Mouse (Mus musculus): ENCODE measurements around the gene Ubb.

Gene Ubb

GRCm38 (mm10) chr11:62551226-62552119 lies 502 bp downstream of the Ubb start:
- in situ Hi-C loops (cut with MboI; ENCODE audit: low sequenced_read_pairs) = no loop called here

- in situ Hi-C loops (cut with MboI; ENCODE audit: low sequenced_read_pairs) = no loop called here
These were observed 2.2 kb downstream of the Ubb start for GRCm38 (mm10) chr11:62553186-62553585.

DNA sequence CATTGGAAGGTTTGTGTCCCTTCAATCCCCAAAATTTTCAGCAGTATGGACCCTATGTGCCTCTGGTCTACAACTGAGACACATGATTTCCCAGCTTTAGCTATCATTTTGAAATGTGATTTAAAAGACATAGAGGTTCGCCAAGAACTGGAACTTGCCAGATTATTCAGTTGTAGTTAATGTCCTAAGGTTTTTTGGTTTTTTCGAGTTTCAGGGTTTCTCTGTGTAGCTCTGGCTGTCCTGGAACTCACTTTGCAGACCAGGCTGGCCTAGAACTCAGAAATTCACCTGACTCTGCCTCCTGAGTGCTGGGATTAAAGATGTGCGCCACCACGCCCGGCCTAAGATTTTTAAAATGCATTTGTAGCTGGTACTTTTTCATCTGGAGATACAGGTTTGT lies 2.7 kb downstream of the Ubb start:
- in situ Hi-C loops (cut with MboI; ENCODE audit: low sequenced_read_pairs) = no loop called here

DNA sequence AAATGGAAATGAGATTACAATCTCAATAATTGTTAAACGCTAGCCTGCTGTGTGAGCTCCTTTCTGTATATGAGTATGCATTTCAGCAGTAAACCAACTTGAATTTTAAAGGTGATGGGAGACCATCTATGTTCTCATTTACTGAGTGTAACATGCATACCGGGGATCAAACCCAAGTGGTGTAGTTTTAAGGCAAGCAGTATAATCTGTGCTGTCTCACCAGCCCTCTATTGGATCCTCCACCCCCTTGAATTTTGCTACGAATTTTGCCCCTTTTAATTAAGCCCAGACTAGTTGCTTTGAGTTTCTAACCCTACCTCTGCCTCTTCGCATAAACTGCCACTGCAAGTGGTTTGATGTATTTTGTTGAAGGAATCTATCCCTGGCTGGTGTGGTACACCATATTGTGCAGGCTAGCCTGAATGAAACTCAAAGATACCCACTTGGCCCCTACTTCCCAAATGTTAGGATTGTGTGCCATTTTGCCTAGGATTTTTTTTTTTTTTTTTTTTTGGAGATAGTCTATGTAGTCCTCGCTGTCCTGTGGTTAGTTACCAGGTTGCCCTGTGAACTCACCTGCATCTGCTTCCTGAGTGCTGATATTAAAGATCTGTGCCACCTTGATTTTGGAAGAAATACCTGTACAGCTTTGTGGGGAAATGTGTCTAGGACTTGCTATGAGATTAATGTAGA lies 3.3 kb downstream of the Ubb start:
- in situ Hi-C loops (cut with MboI; ENCODE audit: low sequenced_read_pairs) = no loop called here

GRCm38 (mm10) chr11:62554934-62555517 lies 4.1 kb downstream of the Ubb start:
- in situ Hi-C loops (cut with MboI; ENCODE audit: low sequenced_read_pairs) = no loop called here

- in situ Hi-C loops (cut with MboI; ENCODE audit: low sequenced_read_pairs) = no loop called here
These were observed 5.0 kb downstream of the Ubb start for GRCm38 (mm10) chr11:62555896-62556412.

DNA sequence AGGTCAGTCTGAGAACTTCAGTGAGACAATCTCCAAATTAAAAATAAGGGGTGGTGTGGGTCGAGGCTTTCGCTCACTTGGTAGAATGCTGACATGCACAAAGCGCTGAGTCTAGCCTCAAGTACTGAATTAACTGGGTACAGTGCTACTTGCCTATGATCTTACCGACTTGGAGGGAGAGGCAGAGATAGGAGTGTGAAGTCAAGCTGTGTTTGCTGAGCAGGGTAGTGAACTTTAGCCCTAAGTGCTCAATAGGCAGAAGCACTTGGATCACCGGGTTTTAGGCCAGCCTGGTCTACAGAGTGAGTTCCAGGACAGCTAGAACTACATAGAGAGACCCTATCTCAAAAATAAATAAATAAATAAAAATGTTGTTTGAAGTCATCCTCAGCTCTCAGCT lies 6.2 kb downstream of the Ubb start:
- in situ Hi-C loops (cut with MboI; ENCODE audit: low sequenced_read_pairs) = no loop called here

- in situ Hi-C loops (cut with MboI; ENCODE audit: low sequenced_read_pairs) = no loop called here
These were observed 7.2 kb downstream of the Ubb start for GRCm38 (mm10) chr11:62558152-62558551.

DNA sequence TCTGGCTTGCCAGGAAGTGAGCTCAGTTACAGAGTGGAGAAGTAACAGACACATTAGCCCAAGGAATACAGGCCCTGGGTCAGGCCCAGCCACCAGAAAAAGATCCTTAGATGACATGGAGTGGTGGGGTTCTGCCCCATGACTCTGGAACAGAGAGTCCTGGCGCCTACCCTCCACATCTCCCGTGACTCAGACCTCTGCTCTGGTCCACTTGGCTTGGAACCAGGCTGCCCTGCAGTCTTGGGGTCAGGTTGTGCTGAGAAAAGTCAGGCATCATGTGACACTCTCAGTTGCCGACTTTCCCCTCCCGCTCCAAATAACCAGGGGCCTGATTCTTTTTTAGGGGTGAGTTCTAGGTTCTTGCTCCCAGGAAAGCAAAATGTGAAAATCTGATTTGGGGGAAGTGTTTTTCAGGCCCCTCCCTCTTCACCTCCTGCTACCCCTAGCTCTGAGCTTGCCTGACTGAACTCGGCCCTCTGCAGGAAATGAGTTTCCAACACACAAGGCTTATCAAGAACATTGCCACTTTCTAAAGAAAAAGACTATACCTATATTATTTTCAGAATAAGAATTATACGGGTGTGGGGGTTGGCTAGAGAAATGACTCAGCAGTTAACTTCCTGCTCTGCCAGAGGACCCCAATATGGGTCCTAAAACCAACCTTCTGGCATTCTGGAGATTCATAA lies 8.1 kb downstream of the Ubb start:
- in situ Hi-C loops (cut with MboI; ENCODE audit: low sequenced_read_pairs) = no loop called here

- in situ Hi-C loops (cut with MboI; ENCODE audit: low sequenced_read_pairs) = no loop called here
These were observed 9.6 kb downstream of the Ubb start for GRCm38 (mm10) chr11:62560463-62561016.

DNA sequence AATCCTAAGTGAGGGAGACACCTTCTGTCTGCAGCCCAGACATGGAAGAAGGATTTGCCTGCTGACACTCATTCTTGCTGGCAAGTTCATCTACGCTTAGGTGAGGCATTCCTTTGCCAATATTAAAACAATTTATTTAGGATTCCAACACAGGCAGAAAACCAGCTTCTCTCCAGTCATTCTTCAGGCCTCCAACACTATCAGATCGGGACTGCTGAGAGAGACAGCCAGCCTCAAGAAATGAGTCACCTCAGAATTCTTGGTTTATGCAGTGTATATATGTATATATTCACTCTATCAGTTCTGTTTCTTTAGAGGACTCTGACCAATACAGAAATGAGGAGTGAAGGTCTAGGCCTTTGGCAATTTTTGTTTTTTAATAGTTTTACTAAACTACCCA lies 12.6 kb downstream of the Ubb start:
- in situ Hi-C loops (cut with MboI; ENCODE audit: low sequenced_read_pairs) = no loop called here

- in situ Hi-C loops (cut with MboI; ENCODE audit: low sequenced_read_pairs) = no loop called here
These were observed 14.8 kb downstream of the Ubb start for GRCm38 (mm10) chr11:62565747-62566146.

DNA sequence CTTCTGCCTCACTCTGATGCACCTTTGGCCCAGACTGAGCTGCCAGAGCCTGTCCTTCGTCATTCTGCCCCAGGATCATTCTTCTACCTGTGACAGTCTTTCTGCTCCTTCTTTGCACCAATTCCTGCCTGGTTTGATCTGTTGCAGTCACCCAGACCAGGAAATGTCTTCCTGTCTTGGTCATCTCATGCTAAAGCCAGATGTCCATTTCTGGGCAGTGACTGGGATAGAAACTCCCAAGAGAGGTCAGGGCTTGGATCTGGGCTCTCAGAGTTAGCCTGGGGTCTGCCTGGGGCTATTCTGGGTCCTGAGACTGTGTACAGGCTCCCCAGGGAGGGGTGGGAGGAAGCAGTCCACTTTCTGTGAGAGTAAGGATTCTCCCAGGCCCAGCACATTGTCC lies 15.2 kb downstream of the Ubb start:
- in situ Hi-C loops (cut with MboI; ENCODE audit: low sequenced_read_pairs) = no loop called here

- in situ Hi-C loops (cut with MboI; ENCODE audit: low sequenced_read_pairs) = no loop called here
These were observed 17.3 kb downstream of the Ubb start for GRCm38 (mm10) chr11:62568300-62568699.

- in situ Hi-C loops (cut with MboI; ENCODE audit: low sequenced_read_pairs) = no loop called here
These were observed 23.2 kb downstream of the Ubb start, which contains the start of gene Trpv2 for GRCm38 (mm10) chr11:62573959-62574702. TSS of gene Trpv2 (plus strand) at chr11:62574486.

GRCm38 (mm10) chr11:62574703-62575085 lies 23.7 kb downstream of the Ubb start:
- in situ Hi-C loops (cut with MboI; ENCODE audit: low sequenced_read_pairs) = no loop called here

- in situ Hi-C loops (cut with MboI; ENCODE audit: low sequenced_read_pairs) = no loop called here
These were observed 24.3 kb downstream of the Ubb start for GRCm38 (mm10) chr11:62575297-62575658.

- in situ Hi-C loops (cut with MboI; ENCODE audit: low sequenced_read_pairs) = no loop called here
These were observed 24.9 kb downstream of the Ubb start for GRCm38 (mm10) chr11:62575659-62576438.

GRCm38 (mm10) chr11:62576530-62577152 lies 25.7 kb downstream of the Ubb start:
- in situ Hi-C loops (cut with MboI; ENCODE audit: low sequenced_read_pairs) = no loop called here

Measured in CH12F3 (cell line).